Mouse (Mus musculus): Measurements from ENCODE around the gene Ssc5d. TPM values are rescaled to one million over a fixed set of nuclear protein-coding genes. Genes with fewer than 3 reads are reported as not detected.

The Ssc5d gene
- polyA plus RNA-seq, 1 experiment from 2014 or later: 1.9 TPM

Other genes starting within 250 kb of the Ssc5d start
- 65.4 TPM in 2 replicates for gene Hspbp1, start 240.7 kb upstream of the Ssc5d start, polyA plus RNA-seq (2014; fragmentation: Nextera tagmentation; extraction: Ambion mirVana)
- gene Brsk1, start 235.2 kb upstream of the Ssc5d start, polyA plus RNA-seq (2014; fragmentation: Nextera tagmentation; extraction: Ambion mirVana): 1.3 and 1.4 TPM in 2 replicates
- 0.08 TPM in 1 of 2 replicates, not detected in the other for gene Tmem150b, start 200.5 kb upstream of the Ssc5d start, polyA plus RNA-seq (2014; fragmentation: Nextera tagmentation; extraction: Ambion mirVana)
- gene Kmt5c, start 185.7 kb upstream of the Ssc5d start, polyA plus RNA-seq (2014; fragmentation: Nextera tagmentation; extraction: Ambion mirVana): 47.5 and 47.6 TPM in 2 replicates
- 30.4 and 30.6 TPM in 2 replicates for gene Cox6b2, start 172.7 kb upstream of the Ssc5d start, polyA plus RNA-seq (2014; fragmentation: Nextera tagmentation; extraction: Ambion mirVana)
- not detected in 2 replicates for gene Fam71e2, start 154.5 kb upstream of the Ssc5d start, polyA plus RNA-seq (2014; fragmentation: Nextera tagmentation; extraction: Ambion mirVana)
- not detected in 2 replicates for gene Il11, start 142.9 kb upstream of the Ssc5d start, polyA plus RNA-seq (2014; fragmentation: Nextera tagmentation; extraction: Ambion mirVana)
- gene Tmem190, start 142.8 kb upstream of the Ssc5d start, polyA plus RNA-seq (2014; fragmentation: Nextera tagmentation; extraction: Ambion mirVana): not detected in 2 replicates
- gene Tmem238, start 136.1 kb upstream of the Ssc5d start, polyA plus RNA-seq (2014; fragmentation: Nextera tagmentation; extraction: Ambion mirVana): 3.0 and 3.7 TPM in 2 replicates
- gene Rpl28, start 132.9 kb upstream of the Ssc5d start, polyA plus RNA-seq (2014; fragmentation: Nextera tagmentation; extraction: Ambion mirVana): 179 and 188 TPM in 2 replicates
- gene Ube2s, start 113.2 kb upstream of the Ssc5d start, polyA plus RNA-seq (2014; fragmentation: Nextera tagmentation; extraction: Ambion mirVana): 237 and 408 TPM in 2 replicates
- 0.05 TPM in 1 of 2 replicates, not detected in the other for gene Shisa7, start 81.1 kb upstream of the Ssc5d start, polyA plus RNA-seq (2014; fragmentation: Nextera tagmentation; extraction: Ambion mirVana)
- gene Isoc2b, start 55.5 kb upstream of the Ssc5d start, polyA plus RNA-seq (2014; fragmentation: Nextera tagmentation; extraction: Ambion mirVana): 4.2 and 4.3 TPM in 2 replicates
- gene Isoc2a, start 48.6 kb upstream of the Ssc5d start, polyA plus RNA-seq (2014; fragmentation: Nextera tagmentation; extraction: Ambion mirVana): 1.1 and 1.5 TPM in 2 replicates
- gene Gm36210, start 19.3 kb upstream of the Ssc5d start, polyA plus RNA-seq (2014; fragmentation: Nextera tagmentation; extraction: Ambion mirVana): 0.20 TPM in 1 of 2 replicates, not detected in the other
- gene Zfp628, start 10.6 kb upstream of the Ssc5d start, polyA plus RNA-seq (2014; fragmentation: Nextera tagmentation; extraction: Ambion mirVana): 2.1 and 3.1 TPM in 2 replicates
- gene Nat14, start 3.8 kb upstream of the Ssc5d start, polyA plus RNA-seq (2014; fragmentation: Nextera tagmentation; extraction: Ambion mirVana): 4.4 and 5.1 TPM in 2 replicates
- 6.8 and 8.1 TPM in 2 replicates for gene Sbk2, start 38.6 kb downstream of the Ssc5d start, polyA plus RNA-seq (2014; fragmentation: Nextera tagmentation; extraction: Ambion mirVana)
- 0.42 and 0.80 TPM in 2 replicates for gene Sbk3, start 45.4 kb downstream of the Ssc5d start, polyA plus RNA-seq (2014; fragmentation: Nextera tagmentation; extraction: Ambion mirVana)
- gene Zfp579, start 70.4 kb downstream of the Ssc5d start, polyA plus RNA-seq (2014; fragmentation: Nextera tagmentation; extraction: Ambion mirVana): 29.8 and 33.5 TPM in 2 replicates
- gene Zfp524, start 88.6 kb downstream of the Ssc5d start, polyA plus RNA-seq (2014; fragmentation: Nextera tagmentation; extraction: Ambion mirVana): 12.6 and 13.6 TPM in 2 replicates
- gene Fiz1, start 88.9 kb downstream of the Ssc5d start, polyA plus RNA-seq (2014; fragmentation: Nextera tagmentation; extraction: Ambion mirVana): 23.4 and 23.8 TPM in 2 replicates
- gene Gm44973, start 89.7 kb downstream of the Ssc5d start, polyA plus RNA-seq (2014; fragmentation: Nextera tagmentation; extraction: Ambion mirVana): 0.34 TPM in 1 of 2 replicates, not detected in the other
- gene Zfp865, start 94.6 kb downstream of the Ssc5d start, polyA plus RNA-seq (2014; fragmentation: Nextera tagmentation; extraction: Ambion mirVana): 4.4 and 4.9 TPM in 2 replicates
- 0.73 and 1.9 TPM in 2 replicates for gene Ccdc106, start 94.8 kb downstream of the Ssc5d start, polyA plus RNA-seq (2014; fragmentation: Nextera tagmentation; extraction: Ambion mirVana)
- gene 4632433K11Rik, start 108.3 kb downstream of the Ssc5d start, polyA plus RNA-seq (2014; fragmentation: Nextera tagmentation; extraction: Ambion mirVana): not detected in 2 replicates
- 5.6 TPM in 2 replicates for gene Zfp784, start 112.7 kb downstream of the Ssc5d start, polyA plus RNA-seq (2014; fragmentation: Nextera tagmentation; extraction: Ambion mirVana)
- 21.9 and 22.0 TPM in 2 replicates for gene Zfp580, start 125.8 kb downstream of the Ssc5d start, polyA plus RNA-seq (2014; fragmentation: Nextera tagmentation; extraction: Ambion mirVana)
- 46.8 and 66.2 TPM in 2 replicates for gene U2af2, start 136.4 kb downstream of the Ssc5d start, polyA plus RNA-seq (2014; fragmentation: Nextera tagmentation; extraction: Ambion mirVana)
- gene Epn1, start 154.4 kb downstream of the Ssc5d start, polyA plus RNA-seq (2014; fragmentation: Nextera tagmentation; extraction: Ambion mirVana): 50.6 and 52.0 TPM in 2 replicates
- not detected in 2 replicates for gene Rfpl4, start 191.2 kb downstream of the Ssc5d start, polyA plus RNA-seq (2014; fragmentation: Nextera tagmentation; extraction: Ambion mirVana)
- 2.2 and 2.5 TPM in 2 replicates for gene Rasl2-9, start 200.2 kb downstream of the Ssc5d start, polyA plus RNA-seq (2014; fragmentation: Nextera tagmentation; extraction: Ambion mirVana)
- 0.01 TPM in 1 of 2 replicates, not detected in the other for gene Vmn1r55, start 223.9 kb downstream of the Ssc5d start, polyA plus RNA-seq (2014; fragmentation: Nextera tagmentation; extraction: Ambion mirVana)

Measured in heart, embryonic 14.5 days (tissue).